Mouse (Mus musculus) liver (tissue): ENCODE data around the gene Cacna1s.

Experiments used
- DNase-seq: peaks from one replicate; pipeline ENCODE4 v3.0.0-alpha.2; 2020; ENCODE audit warnings: mixed read lengths

Gene Cacna1s

GRCm38 (mm10) chr1:136051465-136051864 lies 1.1 kb upstream of the Cacna1s start:
- peak; percentile 58 for DNase-seq

- DNase-seq = no peak
Observed at GRCm38 (mm10) chr1:136055771-136056170, 3.2 kb downstream of the Cacna1s start.

- DNase-seq = no peak
Observed at GRCm38 (mm10) chr1:136058594-136058993, 6.0 kb downstream of the Cacna1s start.

GRCm38 (mm10) chr1:136061041-136061789 lies 8.7 kb downstream of the Cacna1s start:
- no peak for DNase-seq

GRCm38 (mm10) chr1:136061790-136062141 lies 9.2 kb downstream of the Cacna1s start:
- DNase-seq = no peak

GRCm38 (mm10) chr1:136063991-136064390 lies 11.4 kb downstream of the Cacna1s start:
- no peak for DNase-seq

- no peak for DNase-seq
Observed at GRCm38 (mm10) chr1:136066621-136067020, 14.1 kb downstream of the Cacna1s start.

GRCm38 (mm10) chr1:136067579-136067978 lies 15.0 kb downstream of the Cacna1s start:
- no peak for DNase-seq

GRCm38 (mm10) chr1:136076086-136076485 lies 23.5 kb downstream of the Cacna1s start:
- DNase-seq = peak; percentile 44

- DNase-seq = no peak
Observed at GRCm38 (mm10) chr1:136077656-136078055, 25.1 kb downstream of the Cacna1s start.

- no peak for DNase-seq
Observed at GRCm38 (mm10) chr1:136081161-136081560, 28.6 kb downstream of the Cacna1s start.

- no peak for DNase-seq
Observed at GRCm38 (mm10) chr1:136085988-136086685, 33.6 kb downstream of the Cacna1s start.

GRCm38 (mm10) chr1:136089368-136090165 lies 37.0 kb downstream of the Cacna1s start:
- no peak for DNase-seq

GRCm38 (mm10) chr1:136093726-136094125 lies 41.2 kb downstream of the Cacna1s start:
- DNase-seq = no peak

- no peak for DNase-seq
Observed at GRCm38 (mm10) chr1:136094807-136095206, 42.3 kb downstream of the Cacna1s start.

- DNase-seq = peak; percentile 35
Observed at GRCm38 (mm10) chr1:136102094-136102493, 49.5 kb downstream of the Cacna1s start.

GRCm38 (mm10) chr1:136102551-136102950 lies 50.0 kb downstream of the Cacna1s start:
- no peak for DNase-seq

- DNase-seq = peak; percentile 67
Observed at GRCm38 (mm10) chr1:136102981-136103380, 50.4 kb downstream of the Cacna1s start.

GRCm38 (mm10) chr1:136103696-136104095 lies 51.1 kb downstream of the Cacna1s start:
- no peak for DNase-seq

GRCm38 (mm10) chr1:136104741-136105140 lies 52.2 kb downstream of the Cacna1s start:
- DNase-seq = no peak

GRCm38 (mm10) chr1:136109464-136109863 lies 56.9 kb downstream of the Cacna1s start:
- no peak for DNase-seq

GRCm38 (mm10) chr1:136116183-136116582 lies 63.6 kb downstream of the Cacna1s start:
- peak; percentile 68 for DNase-seq

- DNase-seq = no peak
Observed at GRCm38 (mm10) chr1:136117069-136117468, 64.5 kb downstream of the Cacna1s start.
